Mouse (Mus musculus) urinary bladder, postnatal 36 days (tissue): Measurements from ENCODE around the gene Sun5.
A peak's percentile ranks its signal among the peaks of the same experiment; 100 is the strongest.
"Not testable (repeated sequence)": the region's sequence is repeated elsewhere in the genome, so short reads cannot be mapped to it uniquely, and the experiment has no call there.

Experiments used
- DNase-seq, 2 experiments: peaks; one replicate each; pipeline ENCODE4 v3.0.0; 2022; ENCODE audit warnings: low spot score in 2 of 2, mixed read lengths in 1 of 2

Gene Sun5

GRCm38 (mm10) chr2:153870984-153871383, at the start of gene Sun5:
Gene Sun5, minus strand, starts transcription at chr2:153871084.
- no peak for DNase-seq

DNA sequence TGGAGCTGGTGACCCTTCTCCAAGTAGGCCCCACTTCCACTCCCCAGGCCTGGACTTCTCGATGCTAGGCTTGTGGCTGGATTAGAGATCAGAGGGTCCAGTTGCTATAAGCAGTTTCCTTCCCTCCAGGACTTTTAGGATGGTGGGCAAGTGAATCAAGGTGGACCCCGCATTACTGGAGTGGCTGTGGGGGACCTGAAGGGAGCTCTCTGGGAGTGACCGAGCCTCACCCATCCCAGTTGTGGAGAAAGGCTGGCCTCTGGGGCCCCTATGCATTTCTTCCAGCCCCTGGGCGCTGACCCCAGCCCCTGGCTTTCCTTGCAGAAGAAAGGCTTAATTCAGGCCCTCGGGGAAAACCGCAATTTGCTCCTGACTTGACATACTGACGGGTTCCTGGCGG, 47.0 kb upstream of the Sun5 start, which contains the start of gene Bpifb3:
Gene Bpifb3, plus strand, starts transcription at position 301 of the 400 bp plus-strand sequence.
- DNase-seq = no peak

DNA sequence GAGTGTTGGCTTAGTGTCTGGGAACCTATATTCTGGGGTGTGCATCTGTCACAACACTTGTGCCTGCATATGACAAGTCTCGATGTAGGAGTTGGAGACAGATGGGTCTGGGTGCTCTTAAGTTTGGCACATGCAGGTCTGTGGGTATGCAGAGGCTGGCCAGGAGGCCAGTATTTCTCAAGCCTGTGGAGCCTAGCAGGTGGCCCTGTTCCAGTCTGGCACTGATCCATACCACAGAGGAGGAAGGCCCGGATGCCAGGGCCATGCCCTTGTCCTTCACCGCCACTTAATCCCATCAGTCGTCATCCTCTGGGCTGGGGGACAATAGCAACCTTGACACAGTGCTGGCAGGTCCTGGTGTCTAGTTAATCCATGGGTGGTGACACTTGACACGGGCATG, 43.3 kb upstream of the Sun5 start:
- DNase-seq = peak in 1 of 2 experiments; percentile 26

- no peak for DNase-seq
Observed at GRCm38 (mm10) chr2:153906626-153907025, 35.7 kb upstream of the Sun5 start.

- peak in 1 of 2 experiments; percentile 4 for DNase-seq
Observed at GRCm38 (mm10) chr2:153902726-153903125, 31.8 kb upstream of the Sun5 start.

GRCm38 (mm10) chr2:153900088-153900487, 29.2 kb upstream of the Sun5 start, which contains the start of gene Bpifb6:
Gene Bpifb6, plus strand, starts transcription at chr2:153900388.
- DNase-seq = no peak

DNA sequence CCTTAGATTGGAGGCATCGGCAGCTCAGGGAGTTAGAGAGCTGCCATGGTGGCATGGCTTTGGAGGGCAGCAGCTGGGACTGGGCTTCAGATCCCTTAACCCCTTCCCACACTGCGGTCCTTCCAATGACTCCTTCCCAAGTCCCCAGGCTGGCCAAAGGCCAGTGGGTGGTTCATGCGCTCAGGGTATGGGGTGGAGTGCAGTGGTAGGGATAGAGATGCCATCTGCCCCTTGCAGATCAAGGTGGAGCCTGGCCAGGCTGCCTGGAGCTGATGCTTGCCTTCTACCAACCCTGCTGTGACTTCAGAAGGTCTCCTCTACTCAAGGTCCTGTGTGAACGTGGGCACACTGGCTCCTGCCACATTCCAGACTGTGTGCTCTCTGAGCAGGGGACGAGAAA, 28.2 kb upstream of the Sun5 start:
- DNase-seq = no peak

- DNase-seq = no peak
Observed at GRCm38 (mm10) chr2:153874745-153875144, 3.9 kb upstream of the Sun5 start, which contains the start of gene Bpifb2. Gene Bpifb2, plus strand, starts transcription at chr2:153875045.

GRCm38 (mm10) chr2:153861960-153862359, 8.9 kb downstream of the Sun5 start:
- no peak for DNase-seq

DNA sequence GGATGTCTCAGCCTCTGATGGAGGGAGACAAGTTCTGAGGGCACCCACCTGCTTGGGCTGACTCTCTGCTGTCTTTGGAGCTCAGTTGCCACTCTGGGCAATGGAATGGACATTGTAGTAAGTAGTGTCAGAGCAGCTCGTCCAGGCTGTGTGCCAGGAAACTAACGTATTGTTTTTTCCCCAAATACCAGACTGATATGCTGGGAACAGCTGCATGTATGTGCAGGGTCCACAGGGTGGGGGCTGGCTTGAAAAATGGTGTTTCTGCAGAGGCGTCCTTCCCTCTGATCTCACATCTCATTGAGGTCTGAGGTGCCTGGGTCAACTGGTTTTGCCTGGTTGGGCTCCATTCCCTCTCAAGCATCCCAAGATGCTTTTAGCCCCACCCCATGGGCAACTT, 10.2 kb downstream of the Sun5 start:
- DNase-seq = no peak

DNA sequence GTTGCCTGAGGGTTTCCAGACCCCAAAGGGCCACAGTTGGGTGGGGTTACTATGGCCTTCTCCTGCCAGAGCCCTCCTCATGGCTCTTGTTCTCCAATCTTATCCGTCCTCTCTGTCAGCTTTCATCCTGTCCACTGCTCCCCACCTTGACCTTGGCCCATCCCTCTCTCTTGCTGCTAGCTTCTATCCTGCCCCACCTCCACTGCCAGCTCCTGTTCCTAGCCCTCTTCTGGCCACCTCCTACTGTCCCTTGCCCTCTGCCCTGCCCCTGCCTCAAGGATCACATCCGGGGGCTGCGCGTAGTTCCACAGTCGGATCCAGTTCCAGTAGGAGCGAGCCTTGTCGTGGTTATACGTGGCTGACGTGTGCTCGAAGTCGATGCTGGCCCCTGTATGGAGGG, 10.6 kb downstream of the Sun5 start:
- DNase-seq = no peak

- DNase-seq = no peak
Observed at GRCm38 (mm10) chr2:153859581-153859980, 11.3 kb downstream of the Sun5 start.

GRCm38 (mm10) chr2:153853544-153853943, 17.3 kb downstream of the Sun5 start:
- DNase-seq = no peak

- DNase-seq = peak; percentile 34 to 37
Observed at GRCm38 (mm10) chr2:153851030-153851360, 19.9 kb downstream of the Sun5 start.

- no peak for DNase-seq
Observed at GRCm38 (mm10) chr2:153850351-153851029, 20.4 kb downstream of the Sun5 start.

GRCm38 (mm10) chr2:153848389-153848788, 22.5 kb downstream of the Sun5 start:
- DNase-seq = no peak

DNA sequence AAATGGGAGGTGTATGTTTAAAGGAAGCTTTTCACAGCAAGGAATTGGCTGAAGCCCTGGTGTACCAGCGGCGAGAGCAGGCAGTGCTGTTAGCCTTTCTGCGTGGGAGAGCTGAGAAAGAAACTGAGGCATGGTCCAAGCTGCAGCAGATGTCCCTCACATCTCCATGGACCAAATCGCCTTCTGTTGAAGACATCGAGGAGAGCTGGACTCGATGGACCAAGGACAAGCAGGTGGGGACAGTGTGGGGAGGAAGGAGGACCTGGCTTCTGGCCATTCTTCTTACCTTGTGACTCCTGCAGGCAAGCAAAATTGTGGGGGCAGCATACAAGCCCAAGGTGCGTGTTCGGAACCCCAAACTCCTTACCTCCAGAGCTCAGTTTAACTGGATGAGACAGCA, 28.0 kb downstream of the Sun5 start:
- DNase-seq = no peak

- no peak for DNase-seq
Observed at GRCm38 (mm10) chr2:153833291-153833690, 37.6 kb downstream of the Sun5 start.

GRCm38 (mm10) chr2:153828704-153829103, 42.2 kb downstream of the Sun5 start:
- no peak for DNase-seq

GRCm38 (mm10) chr2:153827171-153827830, 43.6 kb downstream of the Sun5 start:
- no peak for DNase-seq

DNA sequence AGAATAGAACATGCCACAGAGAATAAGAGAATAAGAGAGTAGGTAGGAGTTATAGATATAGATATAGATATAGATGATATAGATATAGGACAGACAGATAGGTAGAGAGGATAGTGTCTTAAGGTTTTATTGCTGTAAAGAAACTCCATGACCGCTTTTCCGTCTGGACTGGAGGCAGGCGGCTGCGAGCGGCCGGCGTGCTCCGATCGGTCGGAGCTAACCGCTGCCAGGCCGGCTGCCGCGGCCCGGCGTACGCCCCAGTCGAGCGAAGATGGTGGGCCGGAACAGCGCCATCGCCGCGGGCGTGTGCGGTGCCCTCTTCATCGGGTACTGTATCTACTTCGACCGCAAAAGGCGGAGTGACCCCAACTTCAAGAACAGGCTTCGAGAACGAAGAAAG, 45.0 kb downstream of the Sun5 start:
- DNase-seq = not testable (repeated sequence)

DNA sequence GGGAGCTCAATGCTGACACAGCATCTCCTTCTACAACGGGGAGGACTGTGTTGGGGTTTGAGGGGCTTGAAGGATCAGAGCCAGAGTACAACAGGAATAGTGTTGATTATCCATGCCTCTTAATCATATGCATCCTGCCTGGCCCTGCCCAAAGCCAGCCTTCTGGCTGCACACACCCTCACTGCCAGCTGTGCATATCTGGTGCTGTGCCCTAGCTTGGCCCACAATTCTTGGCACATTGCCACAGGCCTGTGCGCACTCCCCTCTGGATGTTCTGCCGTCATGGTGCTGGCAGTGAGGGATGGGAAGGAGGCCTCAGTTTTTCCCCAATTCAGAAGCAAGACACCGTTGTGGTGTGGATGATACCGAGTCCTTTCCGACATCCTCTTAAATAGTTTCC, 46.3 kb downstream of the Sun5 start:
- DNase-seq = no peak

DNA sequence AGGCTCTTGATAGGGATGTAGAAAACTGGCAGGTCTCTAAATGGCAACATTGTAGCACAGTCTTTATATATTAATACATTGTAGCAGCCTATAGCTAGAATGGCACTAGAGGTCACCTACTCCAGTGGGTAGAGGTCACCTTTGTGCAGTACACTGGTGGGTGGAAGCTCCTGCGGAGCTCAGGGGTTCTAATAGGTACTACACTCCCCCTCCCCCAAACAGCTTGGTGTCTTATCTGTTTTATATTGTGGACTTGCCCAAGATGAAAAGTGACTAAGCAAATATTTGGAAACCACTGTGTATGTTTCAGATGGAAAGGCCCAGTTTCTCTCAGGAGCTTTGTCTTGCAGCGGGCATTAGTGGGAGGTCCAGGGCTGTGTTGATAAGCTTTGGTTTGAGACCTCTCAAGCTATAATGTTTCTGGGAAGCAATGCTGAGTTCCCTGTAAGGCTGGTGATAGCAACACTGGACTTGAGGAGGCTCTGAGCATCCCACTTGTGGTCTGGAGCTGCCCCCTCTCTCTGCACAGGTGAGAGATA, 48.8 kb downstream of the Sun5 start:
- DNase-seq = no peak
